Mouse (Mus musculus) kidney, postnatal 10 days (tissue): ENCODE data around the gene Apc2.

ENCODE experiments used
- DNase-seq: peaks from one replicate; pipeline ENCODE4 v3.0.0; 2021; ENCODE audit warnings: mixed read lengths

Apc2 gene

GRCm38 (mm10) chr10:80262776-80263365 is 32.9 kb upstream of the Apc2 start:
- DNase-seq = no peak

DNA sequence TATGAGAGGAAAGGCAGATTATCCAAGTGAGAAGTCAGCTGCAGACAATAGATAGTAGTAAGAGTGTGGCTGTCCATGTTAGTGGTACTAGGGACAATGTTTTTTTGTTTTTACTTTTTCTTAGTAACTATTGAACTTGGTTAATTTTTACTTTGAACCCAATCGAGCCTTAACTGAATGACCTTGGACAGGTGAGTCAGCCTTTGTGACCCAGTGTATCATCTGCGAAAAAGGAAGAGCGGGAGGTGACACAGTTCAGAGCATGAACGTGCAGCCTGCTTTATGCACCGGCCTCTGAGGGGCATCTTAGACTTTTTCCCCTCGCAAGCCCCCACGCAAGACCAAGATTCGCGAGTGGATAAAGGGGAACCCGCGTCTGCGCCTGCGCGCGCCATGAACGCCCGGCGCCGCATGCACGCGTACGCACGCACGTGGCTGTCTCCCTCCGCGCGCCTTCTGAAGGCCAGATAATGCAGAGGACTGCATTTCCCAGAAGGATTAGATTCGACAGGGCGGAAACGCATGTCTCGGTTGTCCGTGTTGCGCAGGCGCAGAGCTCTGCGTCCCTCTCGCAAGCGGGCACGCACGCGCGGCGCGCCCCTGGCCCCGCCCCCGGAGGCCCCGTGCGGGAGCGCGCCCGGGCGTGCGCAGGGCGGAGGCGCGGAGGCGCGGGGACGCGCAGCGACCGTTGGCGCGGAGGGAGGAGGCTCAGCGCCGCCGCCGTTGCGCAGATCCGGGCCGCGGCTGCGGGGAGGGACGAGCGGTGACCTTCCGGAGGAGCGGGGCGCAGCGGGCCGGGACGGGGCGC is 31.2 kb upstream of the Apc2 start:
- peak; percentile 100 for DNase-seq

DNA sequence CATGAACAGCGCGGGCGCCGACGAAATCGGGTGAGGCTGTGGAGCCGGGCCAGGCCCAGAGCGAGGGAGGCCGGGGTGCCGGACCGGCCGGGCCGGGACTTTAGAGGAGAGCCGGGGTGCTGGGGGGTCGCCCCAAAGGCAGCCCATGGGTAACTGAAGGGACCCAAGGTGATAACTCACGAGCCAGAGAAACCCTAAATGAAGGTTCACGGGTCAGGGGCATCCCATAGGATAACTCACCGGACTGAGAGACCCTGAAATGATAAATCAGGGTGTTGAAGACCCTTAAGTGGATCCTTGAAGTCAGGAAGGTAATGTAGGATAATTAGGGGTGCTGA is 30.7 kb upstream of the Apc2 start:
- no peak for DNase-seq

DNA sequence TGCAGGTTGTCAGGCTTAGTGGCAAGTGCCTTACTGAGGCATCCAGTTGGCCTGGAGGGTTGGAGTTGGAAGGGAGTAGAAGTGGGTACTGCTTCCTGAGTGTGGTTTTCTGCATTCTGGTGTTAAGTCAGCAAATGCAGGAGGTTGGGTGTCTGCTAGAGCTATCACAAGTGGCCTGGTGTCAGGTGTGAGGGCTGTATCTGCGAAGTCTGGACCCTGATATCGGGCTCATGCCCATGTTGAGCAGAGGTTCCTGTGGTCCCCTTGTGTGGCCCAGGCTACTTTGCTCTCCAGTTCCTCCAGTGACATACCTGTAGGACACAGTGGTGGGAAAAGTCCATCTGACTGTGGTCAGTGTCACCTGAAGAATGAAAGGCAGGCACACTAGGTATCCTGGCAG is 25.7 kb upstream of the Apc2 start:
- no peak for DNase-seq

DNA sequence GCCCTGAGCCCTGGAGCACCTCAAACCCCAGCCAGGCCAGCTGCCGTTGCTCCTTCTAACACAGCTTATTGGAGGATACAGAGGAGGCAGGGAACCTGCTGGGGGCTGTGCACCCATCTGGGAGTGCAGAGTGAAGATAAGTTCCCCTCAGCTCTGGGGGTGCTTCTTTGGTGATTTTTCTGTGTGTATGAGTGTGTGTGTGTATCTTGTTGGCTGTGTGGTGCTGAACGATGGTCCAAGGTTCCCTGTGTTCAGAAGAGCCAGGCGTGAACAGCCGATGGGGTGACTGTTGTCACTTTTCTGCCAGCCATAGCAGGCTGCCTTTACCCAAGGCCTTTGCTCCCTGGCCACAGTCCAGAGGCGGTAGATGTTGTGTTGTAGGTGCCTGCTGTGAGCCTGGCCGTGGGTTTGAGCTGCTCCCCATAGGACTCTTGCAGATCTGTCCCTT is 25.0 kb upstream of the Apc2 start:
- peak; percentile 66 for DNase-seq

- no peak for DNase-seq
Measured at GRCm38 (mm10) chr10:80271186-80271843, 24.5 kb upstream of the Apc2 start.

GRCm38 (mm10) chr10:80271870-80272585 is 23.7 kb upstream of the Apc2 start:
- DNase-seq = no peak

DNA sequence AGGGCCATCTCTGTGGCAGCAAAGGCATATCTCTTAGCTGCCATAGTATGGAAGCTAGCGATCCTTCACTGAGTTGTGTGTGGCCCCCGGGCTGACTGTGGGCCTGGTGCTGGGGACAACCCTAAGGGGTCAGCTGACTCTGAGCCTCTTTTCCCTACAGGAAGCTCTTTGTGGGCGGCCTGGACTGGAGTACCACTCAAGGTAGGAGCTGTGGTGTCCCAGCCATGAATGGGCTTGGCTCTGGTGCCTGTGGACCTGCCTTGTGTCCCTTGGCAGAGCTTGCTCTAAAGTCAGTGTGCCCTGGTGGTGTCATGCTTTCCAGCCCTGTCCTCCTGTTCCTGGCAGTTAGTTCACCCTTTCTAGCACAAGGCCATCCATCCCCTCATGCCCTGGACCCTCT is 21.9 kb upstream of the Apc2 start:
- no peak for DNase-seq

DNA sequence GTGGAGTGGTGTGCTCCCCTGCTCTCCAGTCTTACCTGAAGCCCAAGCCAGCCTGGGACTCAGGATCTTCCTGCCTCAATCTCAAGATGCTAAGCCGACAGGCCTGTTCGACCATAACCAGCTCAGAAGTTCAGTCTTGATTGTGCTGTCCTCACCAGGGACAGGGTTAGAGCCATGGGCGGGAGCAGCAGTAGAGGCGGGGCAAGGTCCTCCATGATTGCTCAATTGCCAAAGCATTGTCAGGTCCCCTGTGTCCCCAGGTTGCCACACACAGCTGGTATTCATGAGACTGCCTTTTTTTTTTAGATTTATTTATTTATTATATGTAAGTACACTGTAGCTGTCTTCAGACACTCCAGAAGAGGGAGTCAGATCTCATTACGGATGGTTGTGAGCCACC is 19.5 kb upstream of the Apc2 start:
- no peak for DNase-seq

GRCm38 (mm10) chr10:80278390-80278789 is 17.4 kb upstream of the Apc2 start:
- no peak for DNase-seq

- no peak for DNase-seq
Measured at GRCm38 (mm10) chr10:80279273-80279672, 16.5 kb upstream of the Apc2 start.

GRCm38 (mm10) chr10:80281304-80281703 is 14.5 kb upstream of the Apc2 start:
- DNase-seq = peak; percentile 81

DNA sequence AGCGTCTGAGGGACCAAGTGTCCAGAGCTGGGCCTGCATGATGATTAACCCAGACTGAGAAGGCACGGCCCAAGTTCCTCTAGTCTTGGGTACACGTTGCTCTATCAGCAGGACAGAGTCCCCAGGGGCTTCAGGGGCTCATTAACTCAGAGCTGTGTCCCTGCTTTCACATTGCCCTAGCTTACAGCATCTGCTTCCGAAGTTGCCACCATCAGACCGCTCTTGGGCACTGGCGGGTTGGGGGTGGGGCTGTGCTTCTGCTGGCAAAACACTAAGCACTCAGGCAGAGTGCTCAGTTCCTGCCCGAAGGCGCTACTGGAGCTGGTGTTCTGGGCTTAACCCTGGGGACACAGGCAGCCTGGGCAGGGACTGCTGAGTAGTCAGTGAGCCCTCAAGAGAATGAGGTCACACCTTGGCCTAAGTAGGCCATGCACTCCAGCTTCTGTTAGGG is 13.8 kb upstream of the Apc2 start:
- peak; percentile 73 for DNase-seq

DNA sequence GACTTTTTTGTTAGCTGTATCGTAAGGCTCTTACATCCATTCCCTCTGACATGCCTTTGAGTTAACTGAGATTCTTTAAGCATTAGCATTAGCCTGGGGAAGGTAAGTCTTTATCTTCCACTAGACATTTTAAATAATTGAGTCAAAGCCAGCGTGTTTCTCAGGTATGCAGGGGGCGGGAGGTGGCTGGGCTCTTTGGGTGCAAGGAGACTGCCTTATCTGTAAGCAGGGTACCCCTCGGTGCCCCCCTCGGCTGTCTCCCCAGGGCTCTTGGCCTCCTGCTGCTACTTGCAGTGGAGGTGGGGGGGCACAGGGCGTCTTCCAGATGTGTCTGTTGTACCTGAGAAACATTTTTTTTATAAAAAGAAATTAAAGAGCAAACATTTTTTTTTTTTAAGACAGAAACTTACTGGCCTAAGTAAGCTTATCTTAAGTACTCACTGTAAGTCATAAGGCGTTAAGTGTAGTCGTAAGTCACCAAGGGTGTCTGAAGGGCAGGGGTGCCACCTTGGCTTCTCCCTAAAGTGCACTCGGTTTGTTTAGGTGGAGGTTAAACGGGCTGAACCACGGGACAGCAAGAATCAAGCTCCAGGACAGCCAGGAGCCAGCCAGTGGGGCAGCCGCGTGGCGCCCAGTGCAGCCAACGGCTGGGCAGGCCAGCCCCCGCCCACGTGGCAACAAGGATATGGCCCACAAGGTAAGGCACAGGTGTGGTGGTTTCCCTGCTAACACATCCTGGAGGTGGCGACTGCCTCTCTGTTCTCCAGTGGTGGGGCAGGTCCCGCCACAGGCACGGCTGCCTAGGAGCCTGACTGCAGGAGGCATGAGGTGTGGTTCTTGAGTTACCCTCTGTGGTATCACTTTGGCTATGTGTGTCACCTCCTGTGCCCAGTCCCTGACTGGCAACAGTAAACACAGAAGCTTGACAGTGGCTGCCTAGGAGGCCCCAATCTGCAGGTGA is 13.0 kb upstream of the Apc2 start:
- DNase-seq = no peak

DNA sequence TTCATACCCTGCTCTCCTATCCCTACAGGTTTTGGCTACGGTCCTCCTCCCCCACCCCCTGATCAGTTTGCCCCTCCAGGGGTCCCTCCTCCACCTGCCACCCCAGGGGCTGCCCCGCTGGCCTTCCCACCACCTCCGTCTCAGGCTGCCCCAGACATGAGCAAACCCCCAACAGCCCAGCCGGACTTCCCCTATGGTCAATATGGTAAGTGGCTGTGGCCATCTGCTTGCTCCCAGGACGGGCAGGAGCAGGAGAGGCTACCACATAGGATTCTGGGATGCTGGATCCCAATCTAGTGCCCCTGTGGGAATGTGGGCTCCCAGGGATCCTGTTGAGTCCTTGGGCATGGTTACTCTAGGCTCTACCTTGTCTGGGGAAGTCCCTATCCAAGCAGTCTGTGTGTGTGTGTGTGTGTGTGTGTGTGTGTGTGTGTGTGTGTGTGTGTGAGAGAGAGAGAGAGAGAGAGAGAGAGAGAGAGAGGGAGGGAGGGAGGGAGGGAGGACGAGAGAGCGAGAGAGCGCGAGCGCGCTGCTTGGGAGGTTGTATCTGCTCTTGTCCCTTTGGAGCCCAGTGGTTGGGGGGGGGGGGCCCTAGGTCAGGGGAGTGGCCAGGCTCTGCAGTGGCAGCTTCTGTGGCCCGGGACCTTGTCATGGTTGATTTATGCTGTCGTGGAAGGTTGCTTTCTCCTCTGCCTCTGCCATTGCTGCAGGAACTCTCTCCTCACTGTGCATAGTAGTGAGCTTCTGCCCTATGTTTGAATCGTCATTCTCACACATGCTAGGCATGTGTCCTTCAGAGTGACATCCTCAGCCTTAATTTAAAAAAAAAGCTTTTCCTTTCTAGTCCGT is 10.3 kb upstream of the Apc2 start:
- DNase-seq = no peak

GRCm38 (mm10) chr10:80288097-80288496 is 7.7 kb upstream of the Apc2 start:
- no peak for DNase-seq

DNA sequence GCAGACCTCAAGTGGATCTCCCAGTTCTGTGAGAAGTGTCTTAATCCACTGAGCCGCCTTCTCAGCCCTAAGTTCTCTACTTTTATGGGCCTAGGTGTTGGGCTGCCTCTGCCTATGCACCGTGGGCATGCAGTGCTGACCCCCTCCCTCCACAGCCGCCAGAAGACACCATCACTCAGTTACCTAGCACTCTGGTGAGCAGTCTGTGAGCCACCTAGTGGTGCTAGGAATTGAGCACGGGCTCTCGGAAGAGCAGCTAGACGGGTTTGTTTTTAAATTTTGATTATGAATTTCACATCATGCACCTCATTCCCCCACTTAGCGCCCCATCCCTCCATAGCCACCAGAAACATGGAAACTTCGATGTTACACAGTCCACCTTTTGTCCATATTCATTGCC is 7.1 kb upstream of the Apc2 start:
- DNase-seq = no peak

DNA sequence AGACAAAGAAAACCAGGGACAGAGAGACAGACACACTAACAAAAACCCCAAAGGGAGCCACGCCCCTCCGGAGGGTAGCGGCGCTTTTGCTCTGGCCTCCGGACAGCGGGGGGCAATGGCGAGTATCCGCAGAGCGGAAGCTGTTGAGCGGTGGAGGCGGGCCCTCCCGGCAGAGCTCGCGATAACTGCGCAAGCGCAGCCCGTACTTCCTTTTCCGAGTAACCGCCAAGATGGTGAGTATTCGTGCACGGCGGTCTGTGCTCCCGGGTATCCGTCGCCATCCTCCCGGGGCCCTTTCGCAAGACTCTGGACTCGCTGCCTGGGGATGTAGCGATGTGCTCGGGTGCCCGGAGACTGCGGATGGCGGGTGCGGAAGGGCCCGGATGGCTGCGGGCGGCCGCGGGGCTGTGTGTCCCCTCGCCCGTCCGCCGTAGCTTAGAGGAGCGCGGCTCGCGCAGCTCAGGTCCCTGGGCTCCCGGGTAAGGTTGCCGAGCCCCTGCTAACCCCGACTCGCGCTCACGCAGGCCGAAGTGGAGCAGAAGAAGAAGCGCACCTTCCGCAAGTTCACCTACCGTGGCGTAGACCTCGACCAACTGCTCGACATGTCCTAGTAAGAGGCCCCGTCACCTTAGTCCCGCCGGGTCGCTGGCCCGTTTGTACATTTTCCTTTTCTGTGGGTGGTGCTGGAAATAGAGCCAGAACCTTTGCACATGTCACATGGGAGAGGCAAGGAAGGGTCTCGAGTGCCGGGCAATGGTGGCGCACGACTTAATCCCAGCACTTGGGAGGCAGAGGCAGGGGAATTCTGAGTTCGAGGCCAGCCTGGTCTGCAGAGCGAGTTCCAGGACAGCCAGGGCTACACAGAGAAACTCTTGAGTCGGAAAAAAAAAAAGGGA is 3.3 kb upstream of the Apc2 start, which contains the start of gene Rps15:
Rps15 (plus strand) TSS at position 203 of the 896 bp plus-strand sequence.
- peak; percentile 98 for DNase-seq

DNA sequence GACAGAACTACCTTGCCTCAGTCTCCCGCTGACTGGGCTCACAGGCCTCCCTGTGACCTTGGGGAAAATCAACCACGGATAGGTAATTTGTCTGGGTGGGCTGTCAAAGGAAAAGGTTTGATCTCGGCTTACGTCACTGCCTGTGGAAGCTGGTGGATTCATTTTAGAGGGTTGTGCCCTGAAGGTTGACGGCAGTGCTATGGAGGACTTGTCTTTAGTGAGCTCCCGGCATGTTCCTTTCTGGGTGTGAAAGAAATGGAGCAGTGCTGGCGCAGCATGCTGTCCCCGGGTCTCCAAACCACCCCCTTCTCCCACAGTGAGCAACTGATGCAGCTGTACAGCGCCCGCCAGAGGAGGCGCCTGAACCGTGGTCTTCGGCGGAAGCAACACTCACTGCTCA is 2.5 kb upstream of the Apc2 start:
- no peak for DNase-seq

DNA sequence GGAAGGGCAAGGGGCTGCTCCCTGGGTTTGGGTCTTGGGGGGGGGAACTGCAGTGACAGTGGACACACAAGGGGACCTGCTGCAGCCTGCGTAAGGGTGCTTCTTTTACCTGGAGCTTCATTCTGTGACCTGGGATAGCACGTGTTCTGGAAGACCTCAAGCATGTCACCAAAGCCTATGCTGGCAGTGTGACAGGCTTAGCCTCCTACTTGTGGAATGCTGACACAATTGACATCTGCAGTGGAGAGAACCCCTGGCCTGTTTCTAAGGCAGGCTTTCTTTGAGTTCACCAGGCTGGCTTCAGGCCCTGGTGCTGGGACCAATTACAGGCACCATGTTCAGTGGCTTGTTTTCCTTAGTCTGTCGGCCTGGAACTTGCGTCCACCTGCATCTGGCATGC is 1.5 kb upstream of the Apc2 start:
- no peak for DNase-seq
